Mouse (Mus musculus) left cerebral cortex, postnatal 4 days (tissue): Measurements from ENCODE around the gene Sall1. TPM values are rescaled to one million over a fixed set of nuclear protein-coding genes. Genes with fewer than 3 reads are reported as not detected.

Source experiments
- DNase-seq: peaks from one replicate; pipeline ENCODE4 v3.0.0-alpha.2; 2022
- intact Hi-C: fragments of 180-260 bp; cut with DNase I; formaldehyde crosslinking; loops from one replicate; pipeline ENCODE4 v1.15.1; 2025
- total RNA-seq, 2 experiments: library from RNA; stranded (reverse); gene quantifications; 2 replicates each; pipeline ENCODE4 v1.2.3; 2021

Sall1 gene
- 10 to 100 TPM; 13.4 to 15.0 TPM for total RNA-seq

DNA sequence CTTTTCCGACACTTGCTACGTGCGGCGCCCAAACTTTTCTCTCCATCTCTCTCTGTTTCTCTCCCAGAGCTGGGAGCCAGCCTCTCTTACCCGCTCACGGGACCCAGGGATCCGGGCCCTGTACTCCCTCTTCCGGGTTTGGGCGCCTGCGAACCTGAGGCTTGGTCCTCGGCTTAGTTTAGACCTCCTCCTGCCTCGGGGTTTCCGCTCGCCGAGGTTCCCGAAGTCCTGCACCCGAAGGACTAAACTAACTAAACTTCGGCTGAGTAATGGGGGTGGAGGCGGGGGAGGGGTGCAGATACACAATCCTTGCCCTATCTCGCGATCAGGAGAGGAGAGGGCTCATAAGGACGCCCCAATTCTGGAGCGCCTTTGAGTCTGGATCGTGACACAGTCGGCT is at the start of gene Sall1:
Sall1 (minus strand) TSS at position 223 of the 400 bp plus-strand sequence.
- intact Hi-C loops = loop anchor here (5.0 to 10.0 kb wide), 2 partner anchors 271 to 738 kb away; no protein-coding TSS in a partner anchor
- DNase-seq = no peak

DNA sequence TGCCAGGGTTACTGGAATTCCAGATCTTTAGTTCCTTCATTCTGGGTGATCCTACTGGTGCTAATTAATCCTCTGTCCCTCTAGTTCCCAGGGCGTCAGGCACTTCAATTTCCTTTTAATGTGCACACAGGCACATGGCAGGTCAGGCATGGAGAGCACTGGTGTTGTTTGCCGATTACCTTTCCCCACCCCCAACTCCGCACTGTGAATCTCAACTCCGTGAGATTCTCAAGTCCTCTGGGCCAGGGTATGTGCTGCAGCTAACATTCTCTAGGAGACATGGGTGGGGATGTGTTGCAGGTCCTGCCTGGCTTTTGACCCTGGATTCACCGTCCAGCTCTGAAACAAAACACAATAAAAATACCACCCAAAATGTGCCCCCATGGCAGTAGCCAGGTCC is 46.0 kb upstream of the Sall1 start:
- no peak for DNase-seq
- intact Hi-C loops = no loop called here

GRCm38 (mm10) chr8:89079147-89079546 is 35.2 kb upstream of the Sall1 start:
- no peak for DNase-seq
- intact Hi-C loops = no loop called here

DNA sequence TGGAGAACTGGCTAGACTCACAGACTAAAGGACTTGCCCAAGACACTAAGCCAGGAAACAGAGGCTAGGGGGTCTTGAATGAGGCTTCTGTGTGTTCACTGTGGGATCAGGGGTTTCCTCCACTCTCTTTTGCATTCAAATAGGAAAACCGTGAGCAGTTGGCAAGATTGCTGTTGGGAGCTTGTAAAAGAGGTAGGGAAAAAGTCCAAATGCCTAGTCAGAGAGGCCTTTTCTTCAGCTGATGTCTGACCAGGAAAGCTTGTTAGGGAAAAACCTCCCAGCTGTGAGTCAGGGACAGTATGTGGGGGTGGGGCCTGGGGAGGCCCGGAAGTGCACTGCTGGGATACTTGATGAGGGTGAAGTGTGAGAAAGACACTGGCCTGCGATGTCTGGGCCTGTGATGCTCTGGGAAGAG is 29.0 kb upstream of the Sall1 start:
- intact Hi-C loops = no loop called here
- peak; percentile 11 for DNase-seq

- no peak for DNase-seq
- intact Hi-C loops = no loop called here
These were observed 23.5 kb upstream of the Sall1 start for GRCm38 (mm10) chr8:89067499-89067898.

DNA sequence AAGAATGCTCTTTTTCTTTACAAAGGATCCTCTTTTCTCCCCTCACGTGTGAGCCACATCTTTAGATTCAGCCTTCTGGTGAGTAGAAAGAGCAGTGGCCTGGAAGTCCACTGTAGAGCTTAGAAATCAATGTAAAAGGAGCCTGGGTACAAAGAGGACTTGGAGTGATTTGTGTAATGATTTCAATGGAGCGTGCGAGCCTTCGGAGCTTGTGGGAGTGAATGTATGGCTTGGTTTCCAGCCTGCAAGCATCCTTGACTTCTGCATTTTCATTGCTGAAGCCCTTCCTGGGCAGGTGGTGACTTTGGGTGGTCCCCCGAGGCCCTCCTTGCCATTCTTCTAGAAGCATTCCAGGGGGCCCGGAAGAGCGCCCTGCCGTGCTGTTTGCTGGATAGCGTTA is 20.1 kb upstream of the Sall1 start:
- DNase-seq = no peak
- intact Hi-C loops = no loop called here

- intact Hi-C loops = no loop called here
- DNase-seq = no peak
These were observed 19.5 kb upstream of the Sall1 start for GRCm38 (mm10) chr8:89063366-89064040.

DNA sequence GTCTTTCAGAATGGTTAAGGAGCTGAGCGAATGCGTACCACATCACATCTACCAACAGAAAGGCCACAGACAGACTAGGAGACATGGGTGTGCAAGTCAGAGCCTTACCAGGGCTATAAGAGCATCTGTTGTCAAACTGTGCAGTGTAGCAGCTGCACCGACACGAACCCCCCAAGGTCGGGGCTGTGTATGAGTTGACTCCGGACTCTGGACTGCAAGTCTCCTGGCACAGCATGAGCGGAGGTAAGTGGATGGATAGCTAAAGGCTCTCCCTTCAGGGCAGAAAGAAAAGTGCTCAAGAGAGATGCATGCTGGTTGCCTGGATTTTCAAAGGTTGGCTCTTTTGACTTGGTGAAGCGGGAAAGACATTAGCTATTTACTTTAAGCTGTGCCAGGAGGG is 16.8 kb upstream of the Sall1 start:
- intact Hi-C loops = no loop called here
- DNase-seq = no peak

DNA sequence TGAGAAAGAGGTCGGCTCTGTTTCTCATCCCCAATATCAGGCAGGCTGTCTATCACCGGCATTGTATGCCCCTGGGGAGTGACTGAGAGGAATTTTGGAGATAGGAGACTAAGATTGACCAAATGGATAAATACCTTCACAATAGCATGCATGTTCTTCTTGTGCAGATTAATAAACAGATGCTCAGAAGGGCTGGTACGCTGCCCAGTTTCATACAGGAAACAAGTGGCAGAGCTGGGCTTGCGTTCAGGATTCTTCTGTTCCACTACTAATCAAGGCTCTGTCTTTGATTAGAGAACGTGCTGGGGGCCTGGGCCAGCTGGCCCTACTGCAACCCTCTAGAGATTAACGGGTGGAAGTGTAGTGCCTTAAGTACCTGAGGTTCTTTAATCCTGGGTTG is 15.5 kb upstream of the Sall1 start:
- peak; percentile 49 for DNase-seq
- intact Hi-C loops = no loop called here

DNA sequence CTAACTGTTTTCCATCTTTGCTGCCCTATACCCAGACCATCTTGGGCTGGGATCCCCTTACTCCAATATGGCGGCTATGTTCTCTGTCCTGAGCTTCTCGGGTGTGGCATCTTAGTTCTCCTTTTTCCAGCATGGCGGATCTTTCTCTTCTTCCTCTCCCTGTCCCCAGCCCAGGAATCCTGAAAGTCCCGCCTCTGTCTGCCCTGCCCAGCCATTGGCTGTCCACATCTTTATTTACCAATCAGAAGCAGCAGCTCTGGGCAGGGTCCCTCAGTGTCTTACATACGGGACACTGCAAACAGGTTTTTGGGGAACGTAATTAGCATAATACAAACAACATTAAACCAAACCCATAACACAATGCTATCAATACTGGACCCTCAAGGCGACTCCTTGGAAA is 8.9 kb upstream of the Sall1 start:
- intact Hi-C loops = no loop called here
- DNase-seq = no peak

DNA sequence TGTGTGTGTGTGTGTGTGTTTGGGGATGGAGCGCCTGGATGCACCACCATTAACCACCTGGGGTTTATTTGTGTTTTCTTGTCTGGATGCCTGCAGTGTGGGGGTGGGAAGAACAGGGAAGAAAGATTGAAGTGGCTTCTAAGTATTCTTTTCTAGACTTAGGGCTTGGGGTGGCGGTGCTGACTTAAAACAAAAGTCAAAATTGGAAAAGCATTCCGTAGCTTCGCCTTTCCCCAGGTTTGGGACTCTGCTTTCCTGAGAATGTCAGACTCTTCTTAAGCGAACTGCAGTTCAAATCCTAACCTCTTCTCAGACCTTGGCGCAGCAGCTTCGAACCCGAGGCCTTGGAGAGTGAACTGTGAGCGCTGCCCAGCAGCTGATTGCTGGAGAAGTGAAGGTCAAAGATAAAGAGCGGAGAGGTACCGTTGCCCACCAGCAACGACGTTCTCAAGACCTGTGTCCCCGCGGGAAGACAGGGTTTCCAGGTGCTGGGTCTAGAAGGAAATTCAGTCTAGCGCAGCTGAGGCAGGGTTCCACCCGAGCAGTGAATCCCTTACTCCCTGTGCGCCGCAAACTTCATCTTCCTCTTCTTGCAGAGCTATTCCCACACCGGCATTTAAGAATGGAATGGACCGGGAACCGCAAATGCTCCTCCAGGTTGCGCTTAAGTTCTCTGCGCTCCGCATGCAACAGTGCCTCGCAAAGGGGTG is 2.8 kb upstream of the Sall1 start:
- intact Hi-C loops = loop anchor here (10.0 kb wide), 1 partner anchor 268 kb away; no protein-coding TSS in a partner anchor
- no peak for DNase-seq

DNA sequence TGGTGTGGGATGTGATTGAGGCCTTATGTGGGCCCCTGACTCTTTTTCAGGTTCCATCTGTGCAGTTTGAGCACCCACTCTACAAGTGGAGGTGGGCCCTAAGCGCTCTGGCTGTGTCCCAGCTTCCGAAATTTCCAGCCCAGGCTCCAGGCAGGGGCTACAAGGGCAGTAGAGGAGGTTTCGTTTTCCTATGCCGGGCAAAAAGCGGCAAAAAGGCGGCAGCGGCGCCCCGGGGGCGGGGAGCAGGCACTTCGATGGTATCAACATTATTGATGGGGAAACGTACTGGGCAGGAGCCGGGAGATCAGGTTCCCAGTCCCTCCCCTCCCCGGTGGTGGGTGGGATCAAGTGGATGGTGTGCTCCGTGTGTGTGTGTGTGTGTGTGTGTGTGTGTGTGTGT is 2.3 kb upstream of the Sall1 start:
- intact Hi-C loops = loop anchor here (10.0 kb wide), 1 partner anchor 269 kb away; no protein-coding TSS in a partner anchor
- DNase-seq = no peak

- no peak for DNase-seq
- intact Hi-C loops = loop anchor here (10.0 kb wide), 1 partner anchor 269 kb away; no protein-coding TSS in a partner anchor
These were observed 1.8 kb upstream of the Sall1 start for GRCm38 (mm10) chr8:89045726-89046125.

DNA sequence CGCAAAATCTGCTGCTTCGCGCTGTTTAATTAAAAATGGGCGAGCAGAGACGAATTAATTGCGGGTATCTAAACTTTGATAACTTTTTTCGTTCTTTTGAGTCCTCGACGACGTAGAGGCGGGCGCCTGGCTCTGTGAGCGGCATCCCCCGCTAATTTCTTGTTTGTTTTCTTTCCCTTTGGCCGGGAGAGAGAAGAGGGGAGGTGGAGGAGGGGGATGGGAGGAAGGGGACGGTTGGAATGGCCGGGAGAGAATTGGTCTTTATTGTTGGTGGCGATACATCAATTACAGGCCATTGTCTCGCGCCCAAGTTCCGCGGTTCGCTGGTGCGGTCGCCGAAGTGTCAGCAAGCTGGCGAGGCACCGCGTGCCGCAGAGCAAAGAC is 1.2 kb upstream of the Sall1 start:
- peak; percentile 29 for DNase-seq
- intact Hi-C loops = loop anchor here (10.0 kb wide), 1 partner anchor 270 kb away; no protein-coding TSS in a partner anchor

- no peak for DNase-seq
- intact Hi-C loops = loop anchor here (5.0 to 10.0 kb wide), 2 partner anchors 270 to 738 kb away; no protein-coding TSS in a partner anchor
These were observed 702 bp upstream of the Sall1 start for GRCm38 (mm10) chr8:89044511-89045217.

DNA sequence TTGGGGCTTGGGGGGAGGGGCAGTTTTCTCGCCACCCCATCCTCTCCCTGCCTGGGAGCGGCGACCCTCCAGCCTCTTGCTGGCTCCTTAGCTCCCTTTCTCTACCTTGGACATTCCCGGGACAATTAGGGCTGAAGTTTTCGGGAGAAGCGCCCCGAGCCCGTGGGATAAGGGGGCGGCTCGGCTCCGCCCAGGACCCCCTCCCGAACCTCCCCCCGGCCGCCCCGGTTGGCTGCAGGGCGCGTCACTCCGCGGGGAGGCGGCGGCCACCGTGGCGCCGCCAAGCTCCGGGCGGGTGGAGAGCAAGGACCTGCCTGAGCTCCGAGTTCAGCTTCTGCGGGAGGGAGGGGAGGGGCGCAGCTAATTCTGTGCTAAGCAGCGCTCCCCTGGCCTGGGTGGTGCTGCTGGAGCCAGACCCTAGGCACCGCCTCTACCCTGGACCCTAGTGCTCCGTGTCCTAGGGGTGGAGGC is 556 bp downstream of the Sall1 start:
- intact Hi-C loops = loop anchor here (5.0 to 10.0 kb wide), 2 partner anchors 271 to 739 kb away; no protein-coding TSS in a partner anchor
- DNase-seq = peak; percentile 50

DNA sequence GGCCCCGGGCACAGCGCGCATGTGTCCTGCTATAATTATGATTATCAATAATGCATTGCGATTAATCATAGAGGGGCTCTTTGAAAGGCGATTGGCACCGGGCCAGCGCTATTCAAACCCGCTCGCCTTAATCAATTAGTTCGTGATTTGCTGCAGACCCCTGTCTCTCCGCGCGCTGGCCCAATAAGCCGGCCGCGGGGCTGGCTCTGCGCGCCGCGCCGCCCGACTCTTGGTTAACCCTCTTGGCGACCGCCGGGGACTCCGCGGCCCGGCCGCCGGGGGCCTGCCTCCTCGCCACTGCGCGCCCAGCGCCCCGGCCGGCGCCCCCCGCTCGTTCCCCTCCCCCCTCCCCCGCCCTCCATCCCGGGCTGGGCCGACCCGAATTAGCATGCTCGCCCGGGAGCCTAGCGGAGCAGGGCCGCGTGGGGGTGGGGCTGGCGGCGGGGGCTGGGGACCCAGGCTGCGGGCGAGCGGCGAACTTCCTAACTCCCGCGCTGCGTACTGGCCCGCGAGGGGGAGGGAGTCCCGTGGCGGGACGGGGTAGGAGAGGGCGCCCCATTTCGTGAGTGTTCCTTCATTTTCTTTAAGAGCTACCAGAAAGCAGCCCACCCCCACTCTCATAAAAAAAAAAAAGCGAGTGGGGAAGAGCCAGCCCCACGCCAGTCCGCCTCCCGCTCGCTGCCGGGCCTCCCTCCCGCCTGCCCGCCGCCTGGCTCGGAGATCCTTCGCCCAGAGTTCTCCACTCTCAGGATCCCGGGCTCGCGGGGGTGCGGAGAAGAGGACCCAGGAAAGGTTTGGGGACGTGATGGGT is 1.2 kb downstream of the Sall1 start:
- intact Hi-C loops = loop anchor here (5.0 to 10.0 kb wide), 2 partner anchors 272 to 740 kb away; no protein-coding TSS in a partner anchor
- peak; percentile 80 for DNase-seq

DNA sequence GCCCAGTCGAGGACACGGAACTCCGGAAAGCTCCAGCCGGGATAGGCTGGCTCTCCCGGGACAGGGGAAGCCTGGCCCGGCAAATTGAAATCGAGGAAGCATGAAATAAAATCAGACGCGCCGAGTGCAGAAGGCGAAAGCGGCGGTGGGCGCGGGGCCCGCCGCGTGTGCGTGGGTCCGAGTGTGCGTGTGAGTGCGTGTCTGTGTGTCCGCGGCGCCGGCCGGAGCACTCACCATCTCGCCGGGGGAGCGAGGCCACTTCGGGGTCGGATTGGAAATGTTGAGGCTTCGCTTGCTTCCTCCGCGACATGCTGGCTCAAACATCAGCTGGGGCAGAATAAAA is 1.9 kb downstream of the Sall1 start:
- intact Hi-C loops = loop anchor here (5.0 to 10.0 kb wide), 2 partner anchors 273 to 740 kb away; no protein-coding TSS in a partner anchor
- no peak for DNase-seq

DNA sequence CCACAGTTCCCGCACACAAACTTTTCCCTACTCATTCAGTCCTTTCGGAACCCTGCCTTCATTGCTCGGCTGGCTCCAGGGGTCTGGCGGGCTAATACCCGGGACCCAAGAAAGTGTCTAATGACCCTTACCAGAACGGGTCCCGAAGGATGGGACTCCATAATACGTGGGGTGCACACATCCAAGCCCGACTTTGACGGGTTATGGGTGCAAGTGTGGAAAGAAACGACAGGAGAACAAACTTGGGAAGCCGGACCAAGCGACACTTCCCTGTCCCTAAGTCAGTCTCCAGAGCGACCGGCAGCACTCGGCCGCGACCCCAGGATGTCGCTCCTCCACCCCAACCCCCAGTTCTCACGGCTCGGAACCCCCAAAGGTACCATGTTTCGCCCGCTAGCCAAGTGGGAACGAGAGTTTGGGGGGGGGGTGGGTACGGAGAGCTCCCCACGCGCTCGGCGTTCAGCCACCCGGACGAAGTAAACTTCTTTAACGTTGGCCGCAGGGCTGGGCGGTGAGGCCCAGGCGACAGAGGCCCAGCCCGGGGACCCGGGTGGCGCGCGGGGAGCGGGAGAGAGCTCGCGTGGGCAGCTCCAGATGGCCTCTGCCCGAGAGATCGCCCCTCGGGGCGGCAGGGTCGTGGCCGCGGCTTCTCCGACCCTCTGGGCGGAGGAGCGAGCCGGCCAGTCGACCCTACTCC is 2.4 kb downstream of the Sall1 start:
- DNase-seq = no peak
- intact Hi-C loops = loop anchor here (5.0 to 10.0 kb wide), 2 partner anchors 273 to 741 kb away; no protein-coding TSS in a partner anchor
